Comparison of ENCODE assay signal across 20 mouse cellular contexts in the genomic region with DNA sequence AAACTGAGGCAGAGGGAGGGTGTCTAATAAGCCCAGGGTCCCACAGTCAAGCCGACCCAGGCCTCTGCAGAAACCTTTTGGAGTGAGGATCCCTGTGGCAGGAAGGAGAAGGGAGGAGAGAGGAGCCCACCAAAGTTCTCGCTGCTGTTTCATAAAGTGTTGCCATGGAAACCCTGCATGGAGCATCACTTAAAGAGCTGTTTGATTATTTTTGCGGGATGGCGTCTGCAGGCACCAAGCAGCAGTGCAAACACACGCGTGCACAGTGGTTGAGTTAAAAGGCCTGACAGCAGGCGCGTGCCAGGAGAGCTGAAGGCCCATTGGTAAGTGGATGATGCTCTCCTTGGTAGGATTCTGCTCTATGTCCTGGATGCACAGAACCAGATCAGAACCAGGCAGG.
DNase-seq lines count a peak whose midpoint lies in the region; ATAC-seq and TF ChIP-seq lines count a peak whose summit lies in the region.
"Had no signal": no experiment of that assay in that cellular context is flagged by ENCODE, and none has a peak within 500 bp of the region (broad histone marks: within the 10 kb centered on the region; RNA-seq: fewer than 3 reads in every experiment).

No protein-coding gene starts in this region.

- no peaks in the 10 kb centered on the region for H3K36me3 ChIP-seq in forebrain, embryonic 13.5 days (ENCODE audit: poor library complexity, severe bottlenecking)
- no peaks in the 10 kb centered on the region for H3K36me3 ChIP-seq in forebrain, embryonic 12.5 days (replicated peaks)
- no peaks in the 10 kb centered on the region for H3K36me3 ChIP-seq in midbrain, postnatal 0 days (ENCODE audit: insufficient read depth, low read length)
- H3K36me3 ChIP-seq: embryonic facial prominence, embryonic 15.5 days; heart, embryonic 10.5 days; limb, embryonic 15.5 days; liver, embryonic 15.5 days had no signal

- H3K4me3 ChIP-seq in forebrain, embryonic 13.5 days = no peak overlapping the region
- no peak overlapping the region for H3K4me3 ChIP-seq in forebrain, embryonic 12.5 days (replicated peaks)
- H3K4me3 ChIP-seq in midbrain, postnatal 0 days (ENCODE audit: low read depth, low read length) = no peak overlapping the region
- no peak overlapping the region for H3K4me3 ChIP-seq in cerebellum, adult 2 months (replicated peaks; ENCODE audit: insufficient read depth, low read depth, low read length)
- H3K4me3 ChIP-seq: embryonic facial prominence, embryonic 15.5 days; heart, embryonic 10.5 days; layer of hippocampus, adult 2 months; limb, embryonic 15.5 days; liver, embryonic 15.5 days had no signal

- peaks cover 24% of the 10 kb centered on the region for H3K4me1 ChIP-seq in forebrain, embryonic 13.5 days
- peaks cover 24% of the 10 kb centered on the region for H3K4me1 ChIP-seq in forebrain, embryonic 12.5 days
- H3K4me1 ChIP-seq in midbrain, postnatal 0 days (ENCODE audit: insufficient read depth, low read length) = peaks cover 22% of the 10 kb centered on the region
- H3K4me1 ChIP-seq in cerebellum, adult 2 months (ENCODE audit: control insufficient read depth, insufficient read depth, low read length) = peaks cover 10% of the 10 kb centered on the region; the same call in 1 of the 2 replicates
- H3K4me1 ChIP-seq: embryonic facial prominence, embryonic 15.5 days; limb, embryonic 15.5 days; liver, embryonic 15.5 days had no signal

- H3K4me2 ChIP-seq in forebrain, embryonic 13.5 days = no peak overlapping the region
- H3K4me2 ChIP-seq in forebrain, embryonic 12.5 days = no peak overlapping the region
- H3K4me2 ChIP-seq in midbrain, postnatal 0 days (ENCODE audit: low read depth, low read length, poor library complexity, severe bottlenecking) = no peak overlapping the region
- H3K4me2 ChIP-seq: embryonic facial prominence, embryonic 15.5 days; limb, embryonic 15.5 days; liver, embryonic 15.5 days had no signal

- 52% methylated on average over 8 of the region's 8 CpGs for WGBS in forebrain, embryonic 13.5 days
- 70% methylated on average over 8 of the region's 8 CpGs for WGBS in forebrain, embryonic 12.5 days
- 33% methylated on average over 8 of the region's 8 CpGs for WGBS in midbrain, postnatal 0 days
- WGBS in cerebellum, adult 2 months = 89% methylated on average over 8 of the region's 8 CpGs

- intact Hi-C loops in left cerebral cortex, postnatal 14 days (cut with DNase I) = no loop called here

- no peaks in the 10 kb centered on the region for H3K9me3 ChIP-seq in forebrain, embryonic 13.5 days (replicated peaks)
- no peaks in the 10 kb centered on the region for H3K9me3 ChIP-seq in forebrain, embryonic 12.5 days
- no peaks in the 10 kb centered on the region for H3K9me3 ChIP-seq in midbrain, postnatal 0 days (ENCODE audit: low read length)
- H3K9me3 ChIP-seq: embryonic facial prominence, embryonic 15.5 days; heart, embryonic 10.5 days; limb, embryonic 15.5 days had no signal

- peak; percentile 32 to 65 for DNase-seq in left cerebral cortex, postnatal 14 days (ENCODE audit: low spot score in 2 of 2)
- no peak for DNase-seq in left cerebral cortex, adult 18-20 months (ENCODE audit: low spot score in 2 of 2)
- peak; percentile 50 for DNase-seq in brain, adult 2 months (ENCODE audit: low read depth, low spot score)
- peak; percentile 70 for DNase-seq in midbrain, postnatal 0 days (ENCODE audit: low spot score)
- DNase-seq in thymus, postnatal 14 days = no peak
- no peak for DNase-seq in cerebellum, adult 2 months
- DNase-seq: adrenal gland, adult 8-10 months; cerebellum, adult 11-12 months; embryo, embryonic 11 days; kidney, adult 18-20 months; kidney, postnatal 10 days had no signal

- no peak for TF ChIP-seq CTCF in midbrain, postnatal 0 days (IDR thresholded peaks at IDR 0.05)
- TF ChIP-seq CTCF in cerebellum, adult 2 months (IDR thresholded peaks at IDR 0.05; ENCODE audit: borderline replicate concordance, insufficient read depth, low read depth, low read length) = no peak

- H3K27me3 ChIP-seq in forebrain, embryonic 13.5 days = no peaks in the 10 kb centered on the region
- H3K27me3 ChIP-seq in forebrain, embryonic 12.5 days = no peaks in the 10 kb centered on the region
- no peaks in the 10 kb centered on the region for H3K27me3 ChIP-seq in midbrain, postnatal 0 days (ENCODE audit: insufficient read depth, low read length)
- H3K27me3 ChIP-seq in cerebellum, adult 2 months (ENCODE audit: control insufficient read depth, insufficient read depth, low read length) = no peaks in the 10 kb centered on the region
- H3K27me3 ChIP-seq: embryonic facial prominence, embryonic 15.5 days; limb, embryonic 15.5 days; liver, embryonic 15.5 days had no signal

- ATAC-seq in forebrain, embryonic 13.5 days = peak; percentile 59
- no peak for ATAC-seq in forebrain, embryonic 12.5 days (ENCODE audit: low FRiP score)
- peak; percentile 44; the same call in 1 of the 2 replicates for ATAC-seq in midbrain, postnatal 0 days (ENCODE audit: low FRiP score)

- TF ChIP-seq POLR2A in cerebellum, adult 2 months (IDR thresholded peaks at IDR 0.05; ENCODE audit: borderline replicate concordance, insufficient read depth, low read length) = no peak

- no peak overlapping the region for H3K9ac ChIP-seq in forebrain, embryonic 13.5 days
- H3K9ac ChIP-seq in forebrain, embryonic 12.5 days = no peak overlapping the region
- H3K9ac ChIP-seq in midbrain, postnatal 0 days (replicated peaks; ENCODE audit: low read length, poor library complexity, severe bottlenecking) = no peak overlapping the region
- H3K9ac ChIP-seq: embryonic facial prominence, embryonic 15.5 days; limb, embryonic 15.5 days; liver, embryonic 15.5 days had no signal

- peak overlapping the region; percentile 10; the same call in 1 of the 2 replicates for H3K27ac ChIP-seq in forebrain, embryonic 13.5 days
- no peak overlapping the region for H3K27ac ChIP-seq in forebrain, embryonic 12.5 days
- H3K27ac ChIP-seq in midbrain, postnatal 0 days (ENCODE audit: low read depth, low read length) = no peak overlapping the region
- H3K27ac ChIP-seq in cerebellum, adult 2 months (ENCODE audit: insufficient read depth, low read length) = no peak overlapping the region
- H3K27ac ChIP-seq: embryonic facial prominence, embryonic 15.5 days; heart, embryonic 10.5 days; layer of hippocampus, adult 2 months; limb, embryonic 15.5 days; liver, embryonic 15.5 days; macrophage; stomach, postnatal 0 days had no signal

Comparison
In these comparisons a context has a peak if more than half of its experiments do, and no peak if none do; other contexts are left out.
1. DNase-seq: peak in left cerebral cortex, postnatal 14 days (2 of 2), brain, adult 2 months (single experiment) and midbrain, postnatal 0 days (single experiment); none in left cerebral cortex, adult 18-20 months (0 of 2), thymus, postnatal 14 days (single experiment) and cerebellum, adult 2 months (0 of 2).